Mouse (Mus musculus) midbrain, embryonic 16.5 days (tissue): ENCODE results near the gene Map4k4. TPM values are rescaled to one million over a fixed set of nuclear protein-coding genes. Genes with fewer than 3 reads are reported as not detected.
A peak's percentile ranks its signal among the peaks of the same experiment; 100 is the strongest.

Experiments
- ATAC-seq: fragments of 200-750 bp; cut with Nextera tagmentation; 2 replicates; pipeline ENCODE4 v1.8.0; 2017; ENCODE audit warnings: moderate TSS enrichment
- H3K27ac ChIP-seq: fragments of 300-500 bp; sonication (generic); 2 replicates; pipeline ENCODE4 v1.5.1; 2014; ENCODE audit warnings: mild to moderate bottlenecking, low read length, mixed read lengths
- H3K27me3 ChIP-seq: fragments of 300-500 bp; sonication (generic); 2 replicates; pipeline ENCODE4 v1.6.1; 2014; ENCODE audit warnings: low read depth, low read length, mixed read lengths; ENCODE audit not compliant: control insufficient read depth, insufficient read depth
- H3K36me3 ChIP-seq: fragments of 300-500 bp; sonication (generic); 2 replicates; pipeline ENCODE4 v1.6.1; 2014; ENCODE audit warnings: mild to moderate bottlenecking, low read length, moderate library complexity, mixed read lengths; ENCODE audit not compliant: control insufficient read depth, insufficient read depth
- H3K4me1 ChIP-seq: fragments of 300-500 bp; sonication (generic); 2 replicates; pipeline ENCODE4 v1.6.1; 2014; ENCODE audit warnings: mild to moderate bottlenecking, low read length, mixed read lengths; ENCODE audit not compliant: control insufficient read depth, insufficient read depth
- H3K4me2 ChIP-seq: fragments of 300-500 bp; sonication (generic); 2 replicates; pipeline ENCODE4 v1.6.1; 2014; ENCODE audit warnings: mild to moderate bottlenecking, low read length, mixed read lengths
- H3K4me3 ChIP-seq: fragments of 300-500 bp; sonication (generic); 2 replicates; pipeline ENCODE4 v1.5.1; 2014; ENCODE audit warnings: low read depth, mild to moderate bottlenecking, low read length, moderate library complexity, mixed read lengths
- H3K9ac ChIP-seq: fragments of 300-500 bp; sonication (generic); 2 replicates; pipeline ENCODE4 v1.6.1; 2014; ENCODE audit warnings: low read depth, low read length, mixed read lengths
- H3K9me3 ChIP-seq: fragments of 300-500 bp; sonication (generic); replicated peaks from 2 replicates; pipeline ENCODE4 v1.6.1; 2014; ENCODE audit warnings: mild to moderate bottlenecking, low read length, mixed read lengths; ENCODE audit not compliant: control insufficient read depth, poor library complexity, severe bottlenecking
- WGBS: fragments of 180-500 bp; shearing (Covaris S2); extraction: QIAGEN DNeasy Blood & Tissue Kit; methylation state at CpG from one replicate; pipeline ENCODE4 v1.1.7; 2014; 5-methylcytosine and 5-hydroxymethylcytosine counted together
- polyA plus RNA-seq: library from polyadenylated mRNA; unstranded; fragments of >200 nt; fragmentation: Nextera tagmentation; extraction: Ambion mirVana; gene quantifications from 2 replicates; pipeline ENCODE4 v1.2.1, GENCODE M21; 2015

Gene Map4k4
- polyA plus RNA-seq, 1 experiment from 2014 or later = 31.4 TPM

- H3K9ac ChIP-seq = no peak overlapping the region
- H3K27ac ChIP-seq = no peak overlapping the region
- H3K4me1 ChIP-seq = no peaks in the 10 kb centered on the region
Measured at GRCm38 (mm10) chr1:39893153-39893880, 7.4 kb upstream of the Map4k4 start.

DNA sequence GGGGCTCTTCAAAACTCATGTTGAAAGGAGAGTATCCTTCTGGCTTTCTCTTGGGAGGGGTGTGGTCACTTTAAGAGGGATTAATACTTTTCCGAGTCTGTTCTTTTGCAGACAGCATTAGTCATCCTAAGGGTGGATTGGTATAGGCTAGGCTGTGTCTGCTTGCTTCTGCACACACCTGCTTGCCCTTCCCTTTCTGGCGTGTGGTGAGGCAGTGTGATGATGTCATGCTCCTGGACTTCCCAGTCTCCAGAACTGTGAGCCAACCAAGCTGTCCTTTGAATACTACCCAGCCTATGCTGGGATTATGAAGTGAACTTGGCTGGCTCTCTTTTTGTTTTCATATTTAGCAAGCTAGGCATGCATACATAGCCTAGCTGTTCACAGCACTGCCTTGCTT, 5.6 kb upstream of the Map4k4 start:
- ATAC-seq = no peak
- WGBS = 40% methylated on average over 2 of the region's 2 CpGs
- no peak overlapping the region for H3K4me2 ChIP-seq
- H3K4me3 ChIP-seq = no peak overlapping the region
- H3K27me3 ChIP-seq = no peaks in the 10 kb centered on the region
- H3K9ac ChIP-seq = no peak overlapping the region
- peaks cover 7% of the 10 kb centered on the region; the same call in 1 of the 2 replicates for H3K4me1 ChIP-seq
- no peaks in the 10 kb centered on the region for H3K9me3 ChIP-seq
- H3K27ac ChIP-seq = no peak overlapping the region
- H3K36me3 ChIP-seq = no peaks in the 10 kb centered on the region

More at GRCm38 (mm10) chr1:39893153-39893880, 7.4 kb upstream of the Map4k4 start:
- no peak for ATAC-seq
- WGBS = 89% methylated on average over 11 of the region's 11 CpGs
- no peaks in the 10 kb centered on the region for H3K27me3 ChIP-seq
- H3K36me3 ChIP-seq = no peaks in the 10 kb centered on the region
- H3K4me3 ChIP-seq = no peak overlapping the region
- H3K9me3 ChIP-seq = no peaks in the 10 kb centered on the region
- no peak overlapping the region for H3K4me2 ChIP-seq

DNA sequence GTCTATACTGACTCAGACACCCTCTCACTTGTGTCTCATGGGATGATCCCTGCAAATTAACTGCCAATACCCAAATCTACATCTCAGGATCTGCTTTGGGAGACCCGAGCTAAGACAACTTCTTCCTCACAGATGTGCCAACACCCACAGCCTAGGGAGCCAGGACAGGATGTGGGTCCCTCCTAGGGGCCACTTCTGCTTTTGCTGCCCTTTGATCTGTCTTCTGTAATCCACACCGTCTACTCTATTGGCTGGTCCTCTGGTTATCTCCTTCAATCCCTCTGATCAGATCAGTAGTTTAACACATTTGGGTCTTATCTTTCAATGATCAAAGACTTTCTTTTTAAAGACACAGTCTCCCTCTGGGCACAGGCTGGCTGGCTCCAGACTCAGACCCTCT, 5.2 kb upstream of the Map4k4 start:
- WGBS = 30% methylated on average over 2 of the region's 2 CpGs

GRCm38 (mm10) chr1:39896581-39896980, 4.1 kb upstream of the Map4k4 start:
- Histone ChIP-seq H3K4me3 (no peak overlapping the region), H3K4me1 (peaks cover 7% of the 10 kb centered on the region; the same call in 1 of the 2 replicates), H3K4me2 (no peak overlapping the region), H3K27ac (no peak overlapping the region), H3K9ac (no peak overlapping the region), H3K9me3 (no peaks in the 10 kb centered on the region), H3K36me3 (no peaks in the 10 kb centered on the region), H3K27me3 (no peaks in the 10 kb centered on the region)
- ATAC-seq = no peak
- 71% methylated on average over 2 of the region's 2 CpGs for WGBS

More for the DNA sequence above, 5.2 kb upstream of the Map4k4 start:
- H3K4me3 ChIP-seq = no peak overlapping the region
- no peak for ATAC-seq
- no peaks in the 10 kb centered on the region for H3K27me3 ChIP-seq
- no peaks in the 10 kb centered on the region for H3K9me3 ChIP-seq
- H3K36me3 ChIP-seq = no peaks in the 10 kb centered on the region
- peaks cover 7% of the 10 kb centered on the region; the same call in 1 of the 2 replicates for H3K4me1 ChIP-seq
- H3K4me2 ChIP-seq = no peak overlapping the region
- no peak overlapping the region for H3K9ac ChIP-seq
- no peak overlapping the region for H3K27ac ChIP-seq

- no peak for ATAC-seq
- 79% methylated on average over 4 of the region's 4 CpGs for WGBS
- H3K4me3 ChIP-seq = no peak overlapping the region
- H3K9me3 ChIP-seq = no peaks in the 10 kb centered on the region
- no peak overlapping the region for H3K9ac ChIP-seq
- no peak overlapping the region for H3K4me2 ChIP-seq
- H3K4me1 ChIP-seq = peaks cover 16% of the 10 kb centered on the region
- no peak overlapping the region for H3K27ac ChIP-seq
- no peaks in the 10 kb centered on the region for H3K27me3 ChIP-seq
- H3K36me3 ChIP-seq = no peaks in the 10 kb centered on the region
Measured at GRCm38 (mm10) chr1:39898686-39899085, 2.0 kb upstream of the Map4k4 start.

DNA sequence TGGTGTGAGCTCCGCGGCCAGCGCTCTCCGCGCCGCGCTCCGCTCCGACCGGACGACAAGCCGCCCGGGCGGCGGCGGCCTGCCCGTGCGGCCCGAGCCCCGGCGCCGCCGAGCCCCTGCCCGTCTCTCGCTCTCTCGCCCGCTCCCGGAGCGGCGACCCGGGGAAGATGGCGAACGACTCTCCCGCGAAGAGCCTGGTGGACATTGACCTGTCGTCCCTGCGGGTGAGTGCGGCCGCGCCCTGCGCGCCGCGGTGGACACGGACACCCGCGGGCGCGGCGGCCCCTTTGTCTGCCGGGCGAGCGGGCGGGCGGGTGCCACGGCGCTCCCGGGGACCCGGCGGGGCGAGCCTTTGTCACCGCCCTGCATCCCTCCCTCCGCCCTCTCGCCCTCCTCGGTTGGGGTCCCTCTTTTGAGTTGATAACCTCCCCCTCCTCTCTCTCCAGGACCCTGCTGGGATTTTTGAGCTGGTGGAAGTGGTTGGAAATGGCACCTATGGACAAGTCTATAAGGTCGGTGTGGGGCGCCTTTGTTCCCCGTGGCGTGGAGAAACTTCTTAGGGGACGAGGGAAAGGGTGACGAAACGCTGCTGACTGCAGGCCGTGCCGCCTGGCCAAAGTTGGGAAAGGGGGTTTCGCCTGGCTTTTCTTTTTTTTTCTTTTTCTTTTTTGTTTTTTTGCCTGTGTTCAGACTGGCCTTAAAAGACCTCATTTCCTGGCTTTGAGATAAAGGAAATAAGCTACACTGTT, 524 bp downstream of the Map4k4 start:
- H3K27me3 ChIP-seq = no peaks in the 10 kb centered on the region
- H3K4me2 ChIP-seq = peak overlapping the region; percentile 85
- peak; percentile 19 for ATAC-seq
- H3K9ac ChIP-seq = peak overlapping the region; percentile 100
- H3K4me1 ChIP-seq = peaks cover 42% of the 10 kb centered on the region
- no peaks in the 10 kb centered on the region for H3K9me3 ChIP-seq
- peak overlapping the region; percentile 91 for H3K4me3 ChIP-seq
- WGBS = under 1% methylated on average over 59 of the region's 75 CpGs
- peak overlapping the region; percentile 100 for H3K27ac ChIP-seq
- H3K36me3 ChIP-seq = no peaks in the 10 kb centered on the region

DNA sequence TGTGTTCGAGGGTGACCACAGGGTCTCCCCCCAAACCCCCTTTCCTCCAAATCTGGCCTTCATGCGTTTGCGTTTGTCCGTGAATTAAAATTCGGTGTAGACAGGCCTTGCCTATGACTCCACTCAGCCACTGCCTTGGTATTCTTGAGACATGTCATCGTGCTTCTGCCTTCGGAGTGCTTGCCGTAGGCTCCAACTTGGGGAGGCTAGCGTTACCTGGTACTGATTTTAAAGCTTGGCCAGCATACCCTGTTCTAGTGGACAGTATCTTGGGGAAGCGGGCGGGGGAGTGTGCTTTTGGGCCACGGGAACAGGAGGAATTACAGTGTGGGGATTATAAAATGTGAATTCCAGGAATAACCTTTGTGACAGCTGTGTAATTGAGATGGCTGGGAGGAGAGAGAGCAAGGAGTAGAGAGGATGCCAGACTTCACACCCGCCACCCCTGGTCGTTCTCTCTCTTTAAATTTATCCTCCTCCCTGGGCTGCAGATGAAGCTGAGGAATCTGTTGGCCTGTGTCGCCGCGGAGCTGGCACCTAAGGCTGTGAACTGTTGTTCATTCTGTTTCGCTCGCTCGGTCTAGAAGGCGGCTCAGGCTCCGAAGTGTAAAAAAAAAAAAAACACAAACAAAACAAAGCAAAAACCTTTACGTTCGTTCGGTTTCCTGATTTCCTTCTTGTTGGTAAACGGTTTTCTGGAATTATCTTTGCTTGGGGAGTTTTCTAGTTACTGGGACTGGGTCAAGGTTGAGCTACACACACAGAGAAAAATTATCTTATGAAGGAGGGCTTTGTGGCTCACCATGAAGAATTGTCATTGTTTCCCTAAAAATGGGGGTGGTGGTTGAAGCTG, 1.4 kb downstream of the Map4k4 start:
- peaks cover 48% of the 10 kb centered on the region for H3K4me1 ChIP-seq
- ATAC-seq = no peak; the same call in 1 of the 2 replicates

GRCm38 (mm10) chr1:39902704-39903151, 2.0 kb downstream of the Map4k4 start:
- no peak for ATAC-seq
- peaks cover 54% of the 10 kb centered on the region for H3K4me1 ChIP-seq
- no peaks in the 10 kb centered on the region for H3K9me3 ChIP-seq
- H3K4me3 ChIP-seq = peak overlapping the region; percentile 91
- H3K4me2 ChIP-seq = peak overlapping the region; percentile 85
- 3% methylated on average over 3 of the region's 3 CpGs for WGBS
- no peaks in the 10 kb centered on the region for H3K27me3 ChIP-seq
- peak overlapping the region; percentile 100 for H3K27ac ChIP-seq
- H3K9ac ChIP-seq = peak overlapping the region; percentile 100
- H3K36me3 ChIP-seq = no peaks in the 10 kb centered on the region

More for the DNA sequence above, 1.4 kb downstream of the Map4k4 start:
- H3K9ac ChIP-seq = peak overlapping the region; percentile 100
- no peaks in the 10 kb centered on the region for H3K9me3 ChIP-seq
- peak overlapping the region; percentile 91 for H3K4me3 ChIP-seq
- H3K27ac ChIP-seq = peak overlapping the region; percentile 100
- no peaks in the 10 kb centered on the region for H3K27me3 ChIP-seq
- no peaks in the 10 kb centered on the region for H3K36me3 ChIP-seq
- peak overlapping the region; percentile 85 for H3K4me2 ChIP-seq
- under 1% methylated on average over 26 of the region's 26 CpGs for WGBS
